Mouse (Mus musculus) cortical plate, adult 2 months (tissue): Measurements from ENCODE around the gene Aldh1l1.

Source experiments
- CTCF ChIP-seq: fragments of 200-500 bp; IDR thresholded peaks from 2 replicates; pipeline ENCODE4 v1.5.1; 2011; ENCODE audit warnings: mild to moderate bottlenecking, control low read depth, low read length; ENCODE audit not compliant: insufficient read depth; ENCODE audit errors: extremely low read depth
- POLR2A ChIP-seq: fragments of 200-500 bp; IDR thresholded peaks from 2 replicates; pipeline ENCODE4 v1.6.1; 2011; ENCODE audit warnings: mild to moderate bottlenecking, low read length, control low read depth; ENCODE audit not compliant: insufficient read depth; ENCODE audit errors: extremely low read depth

DNA sequence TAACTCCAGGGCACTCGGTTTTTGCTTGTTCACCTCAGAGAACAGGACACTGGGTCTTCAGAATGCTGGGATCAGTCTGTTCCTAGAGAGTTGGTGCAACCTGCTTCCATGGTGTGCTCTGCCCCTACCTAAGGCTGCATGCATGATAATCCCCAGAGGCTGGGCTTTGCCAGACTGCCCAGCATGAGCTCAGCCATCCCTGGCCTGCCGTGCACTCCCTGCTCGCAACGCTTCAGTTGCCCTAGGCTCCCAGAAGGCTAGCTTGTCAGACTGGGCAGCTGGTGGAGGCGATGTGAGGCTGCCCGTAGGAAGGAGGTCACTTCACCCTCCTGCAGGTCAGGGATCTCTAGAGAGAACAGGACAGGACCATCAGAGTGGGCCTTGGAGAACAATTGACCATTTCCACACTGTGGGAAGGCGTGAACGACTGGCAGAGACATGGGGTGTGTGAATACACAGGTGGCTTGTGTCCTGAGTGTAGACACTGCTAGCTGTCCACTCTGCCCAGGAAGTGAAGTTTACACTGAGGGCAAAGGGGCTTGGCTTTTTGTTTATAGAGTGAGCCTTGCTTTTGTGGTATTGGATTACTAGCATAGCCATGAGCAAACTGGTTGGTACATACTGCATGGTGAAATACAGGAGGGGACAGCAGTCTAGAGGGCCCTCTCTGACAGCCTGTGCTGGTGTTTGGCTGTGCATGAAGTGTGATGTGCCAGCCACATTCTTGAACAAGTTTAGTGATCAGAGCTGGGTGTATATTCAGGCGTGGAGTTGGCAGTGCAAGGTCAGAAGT is 134.8 kb downstream of the Aldh1l1 start:
- TF ChIP-seq CTCF (no peak), POLR2A (no peak)
